Mouse (Mus musculus) neural tube, embryonic 14.5 days (tissue): ENCODE data around the gene Ctbp2. TPM values are rescaled to one million over a fixed set of nuclear protein-coding genes. Genes with fewer than 3 reads are reported as not detected.
A peak's percentile ranks its signal among the peaks of the same experiment; 100 is the strongest.

Experiments used
- ATAC-seq: fragments of 200-750 bp; cut with Nextera tagmentation; 2 replicates; pipeline ENCODE4 v1.8.0; 2017; ENCODE audit warnings: low read depth, mild to moderate bottlenecking, moderate TSS enrichment, moderate library complexity
- H3K27ac ChIP-seq: fragments of 300-500 bp; sonication (generic); 2 replicates; pipeline ENCODE4 v1.5.1; 2014; ENCODE audit warnings: low read depth, mild to moderate bottlenecking, control low read depth, low read length, moderate library complexity, mixed read lengths
- H3K27me3 ChIP-seq: fragments of 300-500 bp; sonication (generic); 2 replicates; pipeline ENCODE4 v1.6.1; 2014; ENCODE audit warnings: low read length; ENCODE audit not compliant: control insufficient read depth, insufficient read depth
- H3K36me3 ChIP-seq: fragments of 300-500 bp; sonication (generic); 2 replicates; pipeline ENCODE4 v1.6.1; 2014; ENCODE audit warnings: low read length, mixed read lengths; ENCODE audit not compliant: control insufficient read depth, insufficient read depth
- H3K4me1 ChIP-seq: fragments of 300-500 bp; sonication (generic); 2 replicates; pipeline ENCODE4 v1.6.1; 2014; ENCODE audit warnings: low read length; ENCODE audit not compliant: control insufficient read depth, insufficient read depth
- H3K4me2 ChIP-seq: fragments of 300-500 bp; sonication (generic); 2 replicates; pipeline ENCODE4 v1.6.1; 2014; ENCODE audit warnings: mild to moderate bottlenecking, low read depth, low read length, control low read depth
- H3K4me3 ChIP-seq: fragments of 300-500 bp; sonication (generic); 2 replicates; pipeline ENCODE4 v1.5.1; 2014; ENCODE audit warnings: low read depth, low read length, control low read depth, mixed read lengths
- H3K9ac ChIP-seq: fragments of 300-500 bp; sonication (generic); replicated peaks from 2 replicates; pipeline ENCODE4 v1.6.1; 2014; ENCODE audit warnings: low read depth, mild to moderate bottlenecking, control low read depth, low read length, mixed read lengths
- H3K9me3 ChIP-seq: fragments of 300-500 bp; sonication (generic); 2 replicates; pipeline ENCODE4 v1.6.1; 2016; ENCODE audit warnings: low read length; ENCODE audit not compliant: control insufficient read depth
- WGBS: fragments of 180-500 bp; shearing (Covaris S2); extraction: QIAGEN DNeasy Blood & Tissue Kit; methylation state at CpG from one replicate; pipeline ENCODE4 v1.1.7; 2014; 5-methylcytosine and 5-hydroxymethylcytosine counted together
- polyA plus RNA-seq: library from polyadenylated mRNA; unstranded; fragments of >200 nt; fragmentation: Nextera tagmentation; extraction: Ambion mirVana; gene quantifications from 2 replicates; pipeline ENCODE4 v1.2.1, GENCODE M21; 2014

Gene Ctbp2
- polyA plus RNA-seq, 1 experiment from 2014 or later: 65.0 TPM

GRCm38 (mm10) chr7:133122379-133123243 is 1.5 kb downstream of the Ctbp2 start:
- ATAC-seq: peak; percentile 7
- no peaks in the 10 kb centered on the region for H3K9me3 ChIP-seq

DNA sequence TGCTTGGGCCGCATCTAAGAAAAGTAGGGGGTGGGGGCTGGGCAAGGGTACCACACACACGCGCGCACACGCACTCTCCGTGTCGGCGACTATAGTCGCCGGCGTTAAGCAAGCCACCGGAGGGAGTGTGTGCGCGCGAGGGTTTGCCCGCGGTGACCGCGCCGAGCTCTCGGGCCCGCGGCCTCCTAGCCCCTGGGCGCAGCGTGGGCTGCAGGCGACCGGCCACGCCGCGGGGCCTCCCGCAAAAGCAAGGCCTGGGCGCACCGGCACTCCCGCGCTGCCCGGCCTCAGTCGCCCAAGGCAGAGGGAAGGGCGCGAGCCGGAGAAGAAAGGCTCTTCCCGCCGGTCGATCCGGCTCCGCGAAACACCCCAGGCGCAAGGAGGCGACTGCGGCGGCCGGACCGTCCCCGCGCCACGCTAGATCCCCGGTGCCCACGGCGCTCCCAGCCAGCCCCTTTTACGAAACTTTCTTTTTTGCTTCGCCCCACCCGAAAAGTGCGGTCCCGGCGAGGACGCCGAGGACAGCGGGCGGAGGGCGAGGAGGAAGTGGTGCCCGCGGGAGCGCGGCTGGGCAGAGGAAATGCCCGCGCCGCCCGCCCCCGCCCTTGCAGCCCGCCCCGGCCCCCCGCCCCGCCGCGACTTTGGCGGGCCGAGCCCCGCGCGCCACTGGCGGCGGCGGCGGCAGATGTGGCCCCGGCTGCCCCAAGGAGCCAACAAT is 2.3 kb downstream of the Ctbp2 start:
- Histone ChIP-seq H3K4me3 (peak overlapping the region; percentile 67), H3K36me3 (no peaks in the 10 kb centered on the region), H3K4me2 (peak overlapping the region; percentile 99), H3K9me3 (no peaks in the 10 kb centered on the region), H3K4me1 (peaks cover 42% of the 10 kb centered on the region), H3K27me3 (no peaks in the 10 kb centered on the region), H3K9ac (peak overlapping the region; percentile 84), H3K27ac (peak overlapping the region; percentile 89)
- ATAC-seq: peak; percentile 22; the same call in 1 of the 2 replicates
- WGBS: under 1% methylated on average over 78 of the region's 94 CpGs

More at GRCm38 (mm10) chr7:133122379-133123243, 1.5 kb downstream of the Ctbp2 start:
- Histone ChIP-seq H3K27me3 (no peaks in the 10 kb centered on the region), H3K9ac (peak overlapping the region; percentile 84), H3K4me2 (peak overlapping the region; percentile 99), H3K4me3 (peak overlapping the region; percentile 67), H3K27ac (peak overlapping the region; percentile 89), H3K36me3 (no peaks in the 10 kb centered on the region), H3K4me1 (peaks cover 34% of the 10 kb centered on the region)
- under 1% methylated on average over 58 of the region's 102 CpGs for WGBS

DNA sequence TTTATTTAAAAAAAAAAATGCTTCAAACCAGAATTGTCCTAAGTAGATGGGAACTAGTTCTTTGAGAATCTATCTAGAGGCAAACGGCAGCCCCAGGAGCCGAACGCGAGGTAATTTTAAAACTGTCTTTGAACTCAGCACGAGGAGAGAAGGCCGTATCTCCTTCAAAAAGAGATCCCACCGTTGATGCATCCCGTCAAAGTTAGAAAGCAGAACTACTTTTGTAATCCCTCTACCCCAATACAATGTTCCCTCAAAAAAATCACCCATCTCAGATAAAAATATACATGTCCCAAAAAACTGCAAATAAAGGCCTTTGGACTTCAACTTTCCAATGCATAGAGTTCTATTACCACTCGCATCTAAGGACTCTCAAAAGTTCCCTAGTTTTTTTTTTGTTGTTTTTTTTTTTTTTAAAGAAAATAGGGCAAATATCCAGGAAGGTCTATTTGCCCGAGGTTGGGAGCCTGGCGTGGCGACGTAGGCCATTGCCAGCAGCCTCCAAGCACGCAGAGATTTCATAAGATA is 3.0 kb downstream of the Ctbp2 start:
- ATAC-seq: no peak
- Histone ChIP-seq H3K4me3 (peak overlapping the region; percentile 67), H3K9me3 (no peaks in the 10 kb centered on the region), H3K36me3 (no peaks in the 10 kb centered on the region), H3K27ac (peak overlapping the region; percentile 89; the same call in 1 of the 2 replicates), H3K4me1 (peaks cover 49% of the 10 kb centered on the region), H3K27me3 (no peaks in the 10 kb centered on the region), H3K4me2 (peak overlapping the region; percentile 99), H3K9ac (peak overlapping the region; percentile 84)
- under 1% methylated on average over 14 of the region's 14 CpGs for WGBS

- Histone ChIP-seq H3K4me1 (peaks cover 58% of the 10 kb centered on the region), H3K9ac (no peak overlapping the region; the same call in 1 of the 2 replicates), H3K4me2 (peak overlapping the region; percentile 99), H3K36me3 (no peaks in the 10 kb centered on the region), H3K9me3 (no peaks in the 10 kb centered on the region), H3K27me3 (no peaks in the 10 kb centered on the region), H3K4me3 (peak overlapping the region; percentile 67), H3K27ac (no peak overlapping the region; the same call in 1 of the 2 replicates)
- no peak for ATAC-seq
- WGBS: 2% methylated on average over 15 of the region's 15 CpGs
Measured at GRCm38 (mm10) chr7:133120221-133120751, 3.9 kb downstream of the Ctbp2 start.

DNA sequence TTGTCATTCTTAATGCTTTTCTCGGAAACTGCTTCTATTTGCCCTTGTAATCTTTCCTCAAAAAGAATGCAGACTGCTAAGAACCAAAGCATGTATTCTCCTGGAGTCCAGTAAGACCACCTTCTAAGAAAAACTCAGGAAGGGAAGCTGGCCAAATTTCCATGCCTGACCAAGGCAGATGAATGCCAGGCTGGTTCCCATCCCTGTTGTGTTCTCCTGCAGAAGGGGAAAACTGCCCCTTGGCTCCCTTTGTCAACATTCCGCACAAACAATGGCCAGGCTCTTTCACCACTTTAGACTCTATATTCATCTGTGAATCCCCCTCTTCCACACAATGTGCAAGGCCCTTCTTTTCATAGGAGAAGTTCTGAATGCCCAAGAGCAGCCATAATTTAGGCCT is 6.3 kb downstream of the Ctbp2 start:
- Histone ChIP-seq H3K9me3 (no peaks in the 10 kb centered on the region), H3K36me3 (no peaks in the 10 kb centered on the region), H3K4me2 (no peak overlapping the region), H3K27ac (no peak overlapping the region), H3K4me3 (no peak overlapping the region), H3K9ac (no peak overlapping the region), H3K27me3 (no peaks in the 10 kb centered on the region), H3K4me1 (peaks cover 64% of the 10 kb centered on the region)
- ATAC-seq: no peak
- 11% methylated on average over 2 of the region's 2 CpGs for WGBS

- no peak overlapping the region for H3K9ac ChIP-seq
- ATAC-seq: no peak
- no peaks in the 10 kb centered on the region for H3K36me3 ChIP-seq
- H3K4me1 ChIP-seq: peaks cover 64% of the 10 kb centered on the region
- H3K9me3 ChIP-seq: no peaks in the 10 kb centered on the region
- no peak overlapping the region for H3K4me2 ChIP-seq
- no peak overlapping the region for H3K4me3 ChIP-seq
- no peak overlapping the region for H3K27ac ChIP-seq
- H3K27me3 ChIP-seq: no peaks in the 10 kb centered on the region
Measured at GRCm38 (mm10) chr7:133116542-133116941, 7.6 kb downstream of the Ctbp2 start.

DNA sequence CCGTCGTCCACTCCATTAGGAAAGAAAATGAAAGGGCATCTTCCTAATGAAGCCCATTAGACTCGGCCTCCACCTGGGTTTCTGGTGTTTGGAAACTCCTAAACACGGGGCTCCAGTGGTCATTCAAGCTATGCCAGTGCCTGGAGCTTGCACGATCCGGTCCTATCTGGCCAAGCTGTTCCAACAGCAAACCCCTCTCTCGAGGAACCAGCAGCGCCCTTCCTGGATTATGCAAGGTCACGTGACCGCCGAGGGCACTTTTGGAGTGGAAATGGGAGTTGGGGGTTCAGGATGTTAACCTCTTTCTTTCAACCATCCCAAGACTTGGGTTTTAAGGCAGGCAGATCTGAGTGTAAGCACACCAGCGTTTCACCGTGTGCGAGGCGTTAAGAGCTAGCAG is 8.3 kb downstream of the Ctbp2 start:
- Histone ChIP-seq H3K4me3 (no peak overlapping the region), H3K36me3 (no peaks in the 10 kb centered on the region), H3K27ac (no peak overlapping the region), H3K4me1 (peaks cover 61% of the 10 kb centered on the region), H3K27me3 (no peaks in the 10 kb centered on the region), H3K9me3 (no peaks in the 10 kb centered on the region), H3K9ac (no peak overlapping the region), H3K4me2 (peak overlapping the region; percentile 23; the same call in 1 of the 2 replicates)
- WGBS: 10% methylated on average over 15 of the region's 15 CpGs
- ATAC-seq: no peak

DNA sequence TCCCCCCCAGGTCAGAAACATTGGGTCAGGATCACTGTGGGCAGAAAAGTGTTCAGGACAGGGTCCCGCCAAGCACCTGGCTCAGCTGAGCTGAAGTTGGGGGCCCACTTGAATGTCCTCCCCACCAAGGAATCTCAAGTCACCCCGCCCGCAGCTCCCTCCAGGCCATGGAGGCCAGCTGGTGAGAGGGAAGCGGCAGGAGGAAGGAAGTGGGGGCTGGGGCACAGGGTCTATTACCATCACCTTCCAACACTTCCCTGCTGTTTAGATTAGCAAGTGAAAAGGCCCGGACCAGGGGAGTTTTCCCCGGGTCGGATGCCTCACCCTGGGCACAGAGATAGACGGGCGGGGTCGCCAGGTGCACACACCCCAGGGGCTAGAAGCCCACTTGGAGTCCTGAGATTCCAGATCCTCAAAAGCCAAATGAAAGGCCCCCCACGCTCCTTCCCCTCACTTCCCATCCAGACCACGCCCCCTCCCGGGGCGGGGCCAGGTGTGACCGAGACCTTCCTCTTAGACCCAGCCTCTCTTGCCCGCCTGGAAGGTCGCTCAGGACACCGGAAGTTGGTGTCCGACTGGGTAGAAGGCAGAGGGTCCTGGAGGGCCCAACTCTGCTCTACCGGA is 9.2 kb downstream of the Ctbp2 start:
- Histone ChIP-seq H3K9me3 (no peaks in the 10 kb centered on the region), H3K9ac (no peak overlapping the region), H3K27ac (no peak overlapping the region), H3K27me3 (no peaks in the 10 kb centered on the region), H3K4me3 (no peak overlapping the region), H3K36me3 (no peaks in the 10 kb centered on the region), H3K4me1 (peaks cover 53% of the 10 kb centered on the region), H3K4me2 (peak overlapping the region; percentile 31)
- ATAC-seq: no peak; the same call in 1 of the 2 replicates
- WGBS: 12% methylated on average over 20 of the region's 20 CpGs
